Mouse (Mus musculus): ENCODE measurements around the gene Gas6. TPM values are rescaled to one million over a fixed set of nuclear protein-coding genes. Genes with fewer than 3 reads are reported as not detected.

The Gas6 gene
- polyA plus RNA-seq, 1 experiment from 2014 or later: 151 TPM

DNA sequence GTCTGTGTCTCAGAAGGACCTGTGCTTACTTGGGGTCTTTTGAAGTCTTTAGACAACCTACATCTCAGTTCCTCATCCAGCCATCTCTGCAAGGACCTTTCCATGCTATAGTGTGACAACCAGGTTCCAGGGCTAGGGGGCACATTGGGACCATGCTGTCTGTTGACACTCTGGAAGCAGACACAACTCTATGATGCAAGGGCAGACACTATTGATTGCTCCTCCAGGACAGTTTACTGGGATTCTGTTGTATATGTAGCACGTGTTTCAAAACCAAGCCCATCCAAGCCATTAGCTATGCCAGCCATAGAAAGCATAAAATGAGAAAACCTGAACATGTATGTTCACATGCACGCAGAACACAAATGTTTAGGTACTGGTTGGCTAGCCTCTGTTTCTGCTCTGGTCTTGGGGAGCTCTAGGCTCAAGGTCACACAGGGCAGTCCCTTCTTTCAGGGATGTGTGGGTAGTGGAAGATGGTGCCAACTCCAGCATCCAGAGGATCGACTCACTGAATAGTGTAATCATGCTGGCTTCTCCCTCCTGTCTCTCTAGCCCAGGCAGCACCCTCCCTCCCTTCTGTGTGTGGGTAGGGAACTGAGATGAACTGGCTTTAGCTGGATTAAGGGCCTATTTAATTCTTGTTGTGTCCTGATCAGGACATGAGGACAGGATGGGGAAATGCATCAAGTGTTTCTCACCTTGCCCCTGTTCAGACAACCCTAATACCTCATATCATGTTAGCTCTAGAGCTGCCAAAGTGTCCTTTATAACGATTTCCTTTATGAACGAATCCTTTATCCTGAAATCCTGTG lies 19.5 kb upstream of the Gas6 start:
- Histone ChIP-seq H3K4me2 (ENCODE audit: low read depth, low read length) (no peak overlapping the region), H3K27ac (ENCODE audit: low read length) (no peak overlapping the region), H3K27me3 (ENCODE audit: control insufficient read depth, insufficient read depth, low read length) (no peaks in the 10 kb centered on the region), H3K9ac (ENCODE audit: low read length) (no peak overlapping the region), H3K4me3 (replicated peaks; ENCODE audit: low read length) (no peak overlapping the region), H3K36me3 (ENCODE audit: control insufficient read depth, insufficient read depth, low read length) (no peaks in the 10 kb centered on the region), H3K4me1 (ENCODE audit: control insufficient read depth, insufficient read depth, low read length) (peaks cover 14% of the 10 kb centered on the region), H3K9me3 (replicated peaks; ENCODE audit: control insufficient read depth, low read length) (no peaks in the 10 kb centered on the region)
- 78% methylated on average over 5 of the region's 5 CpGs for WGBS
- ATAC-seq (ENCODE audit: insufficient read depth, low FRiP score): no peak

DNA sequence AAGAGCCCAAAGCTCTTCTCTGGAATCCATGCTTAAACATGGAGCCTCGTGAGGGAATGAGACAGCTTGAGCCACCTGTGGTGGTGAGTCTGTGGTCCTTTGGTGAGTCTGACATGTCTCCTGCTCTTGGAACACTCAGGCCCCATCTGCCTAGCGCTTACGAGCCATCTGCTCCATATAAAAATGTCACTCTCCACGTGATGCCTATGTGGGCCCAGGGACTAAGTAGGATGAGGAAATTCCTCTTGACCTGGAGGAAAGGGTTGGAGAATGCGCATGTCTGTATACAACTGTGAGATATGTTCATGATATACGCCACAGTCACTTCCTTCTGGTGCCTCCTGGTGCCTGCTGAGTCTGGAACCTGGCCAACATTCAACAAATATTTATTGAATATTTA lies 18.4 kb upstream of the Gas6 start:
- H3K4me3 ChIP-seq (replicated peaks; ENCODE audit: low read length): no peak overlapping the region
- H3K36me3 ChIP-seq (ENCODE audit: control insufficient read depth, insufficient read depth, low read length): no peaks in the 10 kb centered on the region
- H3K27me3 ChIP-seq (ENCODE audit: control insufficient read depth, insufficient read depth, low read length): no peaks in the 10 kb centered on the region
- no peak overlapping the region for H3K4me2 ChIP-seq (ENCODE audit: low read depth, low read length)
- WGBS: 45% methylated on average over 6 of the region's 6 CpGs
- no peak overlapping the region for H3K9ac ChIP-seq (ENCODE audit: low read length)
- ATAC-seq (ENCODE audit: insufficient read depth, low FRiP score): peak; percentile 63; the same call in 1 of the 2 replicates
- H3K27ac ChIP-seq (ENCODE audit: low read length): 0 out of 2 replicates have a peak overlapping the region, but pooled peaks have one; percentile 12
- H3K4me1 ChIP-seq (ENCODE audit: control insufficient read depth, insufficient read depth, low read length): peaks cover 25% of the 10 kb centered on the region
- H3K9me3 ChIP-seq (replicated peaks; ENCODE audit: control insufficient read depth, low read length): no peaks in the 10 kb centered on the region

DNA sequence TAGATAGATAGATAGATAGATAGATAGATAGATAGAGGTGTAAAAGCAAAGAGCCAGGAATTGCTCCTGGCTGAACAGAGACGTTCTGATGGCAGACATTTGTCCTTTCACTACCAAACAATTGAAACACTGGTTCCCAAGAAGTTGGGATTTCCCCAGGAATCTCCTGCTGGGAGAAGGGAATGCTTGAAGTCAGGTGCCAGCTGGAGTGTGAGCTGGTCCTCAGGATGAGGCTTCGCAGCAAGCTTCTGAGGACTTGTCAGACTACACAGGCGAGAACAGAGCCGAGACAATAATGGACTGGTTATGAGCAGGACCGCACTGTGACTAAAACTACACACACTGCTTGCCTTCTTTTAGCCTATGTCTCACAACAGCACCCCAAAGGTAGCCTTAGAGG lies 17.7 kb upstream of the Gas6 start:
- Histone ChIP-seq H3K4me3 (replicated peaks; ENCODE audit: low read length) (no peak overlapping the region), H3K27ac (ENCODE audit: low read length) (no peak overlapping the region), H3K9me3 (replicated peaks; ENCODE audit: control insufficient read depth, low read length) (no peaks in the 10 kb centered on the region), H3K36me3 (ENCODE audit: control insufficient read depth, insufficient read depth, low read length) (no peaks in the 10 kb centered on the region), H3K4me2 (ENCODE audit: low read depth, low read length) (no peak overlapping the region), H3K27me3 (ENCODE audit: control insufficient read depth, insufficient read depth, low read length) (no peaks in the 10 kb centered on the region), H3K4me1 (ENCODE audit: control insufficient read depth, insufficient read depth, low read length) (peaks cover 25% of the 10 kb centered on the region), H3K9ac (ENCODE audit: low read length) (no peak overlapping the region)
- WGBS: 86% methylated on average over 5 of the region's 5 CpGs
- no peak for ATAC-seq (ENCODE audit: insufficient read depth, low FRiP score)

DNA sequence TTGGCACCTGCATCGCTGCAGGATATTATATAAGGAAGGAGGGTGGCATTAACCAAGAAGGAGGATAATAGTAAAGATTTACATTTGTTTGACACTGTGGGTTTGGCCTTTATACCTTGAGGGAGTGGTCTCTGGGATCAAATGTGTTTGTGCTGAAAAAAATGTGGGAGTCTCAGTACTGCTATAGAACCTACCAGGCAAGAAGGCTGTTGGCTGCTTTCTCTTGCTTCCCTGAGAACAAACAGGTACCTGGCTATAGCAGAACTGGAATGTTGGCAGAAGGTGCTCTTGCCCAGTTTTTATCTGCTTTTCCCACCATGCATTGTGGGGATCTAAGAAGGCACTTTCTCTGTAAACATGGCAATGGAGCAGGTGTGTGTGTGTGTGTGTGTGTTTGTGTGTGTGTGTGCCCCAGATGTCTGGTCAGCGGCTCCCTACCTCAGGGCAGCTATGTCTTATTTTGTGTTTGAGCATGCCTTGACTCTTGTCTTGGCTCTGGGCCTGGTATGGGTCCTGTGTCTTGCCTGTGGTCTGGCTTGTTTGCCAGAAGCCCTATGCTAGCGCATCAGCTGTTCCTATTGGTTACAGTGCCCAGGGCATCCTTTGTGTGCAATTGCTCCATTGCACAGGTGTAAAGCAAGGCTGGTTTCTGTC lies 13.1 kb upstream of the Gas6 start:
- Histone ChIP-seq H3K4me1 (ENCODE audit: control insufficient read depth, insufficient read depth, low read length) (peaks cover 28% of the 10 kb centered on the region), H3K9ac (ENCODE audit: low read length) (no peak overlapping the region), H3K27me3 (ENCODE audit: control insufficient read depth, insufficient read depth, low read length) (no peaks in the 10 kb centered on the region), H3K36me3 (ENCODE audit: control insufficient read depth, insufficient read depth, low read length) (no peaks in the 10 kb centered on the region), H3K9me3 (replicated peaks; ENCODE audit: control insufficient read depth, low read length) (no peaks in the 10 kb centered on the region), H3K27ac (ENCODE audit: low read length) (peak overlapping the region; percentile 67), H3K4me3 (replicated peaks; ENCODE audit: low read length) (no peak overlapping the region), H3K4me2 (ENCODE audit: low read depth, low read length) (no peak overlapping the region)
- WGBS: 54% methylated on average over 3 of the region's 3 CpGs
- ATAC-seq (ENCODE audit: insufficient read depth, low FRiP score): peak; percentile 76

DNA sequence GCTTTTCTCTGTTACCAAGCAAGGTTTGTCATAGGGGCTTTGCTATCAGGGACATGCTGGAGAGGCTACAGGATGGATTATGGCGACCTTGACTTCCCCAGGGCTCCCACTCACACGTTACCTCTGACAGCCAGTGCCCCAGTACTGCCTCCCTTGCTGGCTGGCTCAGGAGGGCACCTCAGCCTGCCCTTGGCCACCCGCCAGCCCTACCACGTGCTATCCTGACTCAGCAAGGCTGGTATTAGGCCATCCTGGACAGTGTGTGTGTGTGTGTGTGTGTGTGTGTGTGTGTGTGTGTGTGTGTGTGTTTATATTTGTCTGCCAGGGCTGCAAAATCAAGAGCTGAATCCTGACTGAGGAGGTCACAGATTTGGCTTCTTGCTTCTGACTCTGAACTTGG lies 12.6 kb upstream of the Gas6 start:
- WGBS: 19% methylated on average over 4 of the region's 4 CpGs
- H3K36me3 ChIP-seq (ENCODE audit: control insufficient read depth, insufficient read depth, low read length): no peaks in the 10 kb centered on the region
- ATAC-seq (ENCODE audit: insufficient read depth, low FRiP score): peak; percentile 81

DNA sequence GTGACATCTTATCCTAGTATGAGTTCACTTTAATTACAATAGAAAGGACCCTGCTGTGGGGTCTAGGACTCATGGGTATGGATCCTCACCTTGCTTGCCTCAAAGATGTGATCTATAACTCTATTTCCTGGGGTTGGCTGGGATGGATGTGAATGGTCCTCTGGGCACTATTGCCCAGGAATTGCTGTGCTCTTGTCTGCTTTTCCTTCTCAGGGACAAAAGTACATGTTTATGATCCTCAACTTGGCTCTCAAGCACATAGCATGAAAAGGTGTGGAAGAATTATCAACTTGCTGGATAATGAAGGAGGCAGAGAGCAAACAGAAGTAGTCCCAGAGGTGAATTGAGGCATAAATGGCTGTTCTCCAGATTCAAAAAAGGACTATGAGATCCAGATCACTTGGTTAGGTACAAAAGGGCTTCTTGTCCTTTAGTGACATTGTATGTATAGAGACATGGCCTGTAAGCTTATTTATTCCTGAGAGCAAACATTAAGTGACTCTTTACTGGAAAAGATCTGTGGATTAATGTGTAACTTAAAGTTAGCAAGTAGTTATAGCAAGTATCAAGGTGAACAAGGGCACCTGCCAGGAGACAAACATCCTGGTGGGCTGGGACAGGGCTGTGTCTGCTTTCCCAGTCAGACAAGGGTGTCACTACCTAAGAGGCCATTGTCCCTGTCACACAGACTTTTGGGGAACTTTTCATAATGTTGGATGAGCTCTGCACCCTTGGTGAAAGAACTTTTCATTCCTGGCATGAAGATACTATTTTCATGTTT lies 10.8 kb upstream of the Gas6 start:
- H3K9me3 ChIP-seq (replicated peaks; ENCODE audit: control insufficient read depth, low read length): no peaks in the 10 kb centered on the region; the same call in 1 of the 2 replicates
- no peaks in the 10 kb centered on the region for H3K36me3 ChIP-seq (ENCODE audit: control insufficient read depth, insufficient read depth, low read length)
- no peaks in the 10 kb centered on the region for H3K27me3 ChIP-seq (ENCODE audit: control insufficient read depth, insufficient read depth, low read length)
- H3K27ac ChIP-seq (ENCODE audit: low read length): peak overlapping the region; percentile 67
- H3K9ac ChIP-seq (ENCODE audit: low read length): no peak overlapping the region
- H3K4me1 ChIP-seq (ENCODE audit: control insufficient read depth, insufficient read depth, low read length): peaks cover 24% of the 10 kb centered on the region
- ATAC-seq (ENCODE audit: insufficient read depth, low FRiP score): no peak
- no peak overlapping the region for H3K4me3 ChIP-seq (replicated peaks; ENCODE audit: low read length)
- H3K4me2 ChIP-seq (ENCODE audit: low read depth, low read length): 0 out of 2 replicates have a peak overlapping the region, but pooled peaks have one; percentile 3

More for the DNA sequence above, 12.6 kb upstream of the Gas6 start:
- peaks cover 24% of the 10 kb centered on the region for H3K4me1 ChIP-seq (ENCODE audit: control insufficient read depth, insufficient read depth, low read length)
- no peaks in the 10 kb centered on the region for H3K27me3 ChIP-seq (ENCODE audit: control insufficient read depth, insufficient read depth, low read length)
- H3K4me3 ChIP-seq (replicated peaks; ENCODE audit: low read length): no peak overlapping the region
- H3K27ac ChIP-seq (ENCODE audit: low read length): peak overlapping the region; percentile 67
- H3K9ac ChIP-seq (ENCODE audit: low read length): no peak overlapping the region
- H3K9me3 ChIP-seq (replicated peaks; ENCODE audit: control insufficient read depth, low read length): no peaks in the 10 kb centered on the region
- no peak overlapping the region for H3K4me2 ChIP-seq (ENCODE audit: low read depth, low read length)

DNA sequence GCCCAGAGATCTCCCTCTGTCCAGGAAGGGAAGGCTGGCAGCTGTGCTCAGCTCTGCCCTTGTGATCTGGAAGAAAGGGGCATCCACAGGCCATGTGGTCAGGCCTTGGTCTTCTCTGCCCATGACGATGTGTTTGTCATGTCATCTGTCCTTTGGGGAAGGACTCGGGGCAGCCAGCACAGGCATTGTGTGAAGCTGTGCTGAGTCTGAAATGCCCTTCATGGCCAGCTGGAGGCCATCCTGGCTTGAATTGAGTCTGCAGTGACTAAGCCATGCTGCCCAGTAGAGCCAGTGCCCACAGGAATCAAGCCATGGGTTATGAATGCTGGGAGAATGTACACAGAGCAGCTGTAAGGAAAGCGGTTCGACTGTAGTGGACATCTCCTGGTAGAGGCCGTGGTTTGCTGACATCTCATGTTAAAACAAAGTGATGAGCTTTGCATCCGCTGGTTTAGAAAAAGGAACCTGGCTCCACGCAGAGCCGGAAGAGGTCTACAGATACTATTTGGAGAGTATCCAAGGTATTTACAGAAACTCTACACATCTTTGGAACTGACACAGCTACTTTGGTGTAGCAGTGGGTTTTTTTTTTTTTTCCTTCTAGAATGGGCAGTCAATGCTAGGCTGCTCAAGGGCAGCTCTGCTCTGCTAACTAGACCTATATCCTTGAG lies 9.8 kb upstream of the Gas6 start:
- 72% methylated on average over 8 of the region's 8 CpGs for WGBS
- no peak overlapping the region for H3K4me2 ChIP-seq (ENCODE audit: low read depth, low read length)
- peak overlapping the region; percentile 67 for H3K27ac ChIP-seq (ENCODE audit: low read length)
- H3K9me3 ChIP-seq (replicated peaks; ENCODE audit: control insufficient read depth, low read length): no peaks in the 10 kb centered on the region; the same call in 1 of the 2 replicates
- no peak overlapping the region for H3K9ac ChIP-seq (ENCODE audit: low read length)
- no peaks in the 10 kb centered on the region for H3K36me3 ChIP-seq (ENCODE audit: control insufficient read depth, insufficient read depth, low read length)
- H3K4me1 ChIP-seq (ENCODE audit: control insufficient read depth, insufficient read depth, low read length): peaks cover 24% of the 10 kb centered on the region
- no peak for ATAC-seq (ENCODE audit: insufficient read depth, low FRiP score)
- no peaks in the 10 kb centered on the region for H3K27me3 ChIP-seq (ENCODE audit: control insufficient read depth, insufficient read depth, low read length)
- H3K4me3 ChIP-seq (replicated peaks; ENCODE audit: low read length): no peak overlapping the region

DNA sequence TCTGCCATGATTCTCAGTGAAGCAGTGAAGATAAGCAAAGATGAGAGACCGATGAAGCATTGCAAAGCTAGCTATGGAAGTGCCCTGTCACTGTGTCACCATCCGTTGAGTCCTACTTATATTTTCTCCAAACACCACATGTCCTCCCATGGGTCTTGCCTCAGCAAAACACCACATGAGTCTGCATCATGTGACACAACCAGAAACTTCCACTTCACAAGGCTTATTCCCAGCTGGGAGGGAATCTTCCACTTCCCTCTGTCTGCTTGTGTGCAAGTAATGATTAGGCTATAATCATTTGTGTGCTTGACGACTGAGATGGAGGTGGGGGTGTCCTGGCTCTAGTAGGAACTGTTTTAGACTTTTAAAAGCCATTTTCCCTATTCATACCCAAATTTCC lies 6.9 kb upstream of the Gas6 start:
- ATAC-seq (ENCODE audit: insufficient read depth, low FRiP score): no peak
- H3K27me3 ChIP-seq (ENCODE audit: control insufficient read depth, insufficient read depth, low read length): no peaks in the 10 kb centered on the region
- peaks cover 9% of the 10 kb centered on the region; the same call in 1 of the 2 replicates for H3K4me1 ChIP-seq (ENCODE audit: control insufficient read depth, insufficient read depth, low read length)
- no peaks in the 10 kb centered on the region for H3K36me3 ChIP-seq (ENCODE audit: control insufficient read depth, insufficient read depth, low read length)
- H3K4me2 ChIP-seq (ENCODE audit: low read depth, low read length): no peak overlapping the region
- no peak overlapping the region for H3K27ac ChIP-seq (ENCODE audit: low read length)
- H3K9me3 ChIP-seq (replicated peaks; ENCODE audit: control insufficient read depth, low read length): no peaks in the 10 kb centered on the region; the same call in 1 of the 2 replicates
- H3K4me3 ChIP-seq (replicated peaks; ENCODE audit: low read length): no peak overlapping the region
- no peak overlapping the region for H3K9ac ChIP-seq (ENCODE audit: low read length)
- 73% methylated on average over 3 of the region's 3 CpGs for WGBS

Data from stomach, embryonic 16.5 days (tissue).